Mouse (Mus musculus): ENCODE measurements around the gene Jpt1.
"Not testable (repeated sequence)": the region's sequence is repeated elsewhere in the genome, so short reads cannot be mapped to it uniquely, and the experiment has no call there.

Gene Jpt1

GRCm38 (mm10) chr11:115473626-115474275 is 40.4 kb downstream of the Jpt1 start:
- DNase-seq: peak; percentile 79 to 93

- DNase-seq: no peak
Observed at GRCm38 (mm10) chr11:115472183-115472582, 42.0 kb downstream of the Jpt1 start.

GRCm38 (mm10) chr11:115467217-115467618 is 47.0 kb downstream of the Jpt1 start:
- no peak for DNase-seq

- DNase-seq: no peak
Observed at GRCm38 (mm10) chr11:115464851-115465250, 49.3 kb downstream of the Jpt1 start.

GRCm38 (mm10) chr11:115463397-115463796 is 50.8 kb downstream of the Jpt1 start:
- no peak for DNase-seq

GRCm38 (mm10) chr11:115462243-115462891 is 51.8 kb downstream of the Jpt1 start, which contains the start of gene Slc16a5:
Slc16a5 (plus strand) TSS chr11:115462474.
- no peak for DNase-seq

- DNase-seq: no peak
Observed at GRCm38 (mm10) chr11:115461846-115462242, 52.3 kb downstream of the Jpt1 start.

GRCm38 (mm10) chr11:115460976-115461375 is 53.2 kb downstream of the Jpt1 start:
- DNase-seq: no peak

GRCm38 (mm10) chr11:115457405-115457804 is 56.8 kb downstream of the Jpt1 start:
- DNase-seq: no peak

GRCm38 (mm10) chr11:115456182-115456581 is 58.0 kb downstream of the Jpt1 start:
- DNase-seq: no peak

- no peak for DNase-seq
Observed at GRCm38 (mm10) chr11:115455619-115456018, 58.6 kb downstream of the Jpt1 start.

- not testable (repeated sequence) for DNase-seq
Observed at GRCm38 (mm10) chr11:115454822-115455221, 59.4 kb downstream of the Jpt1 start.

GRCm38 (mm10) chr11:115453306-115453705 is 60.9 kb downstream of the Jpt1 start:
- no peak for DNase-seq

GRCm38 (mm10) chr11:115452281-115452860 is 61.8 kb downstream of the Jpt1 start:
- DNase-seq: no peak

- no peak for DNase-seq
Observed at GRCm38 (mm10) chr11:115451781-115452241, 62.4 kb downstream of the Jpt1 start.

GRCm38 (mm10) chr11:115450176-115450575 is 64.0 kb downstream of the Jpt1 start:
- no peak for DNase-seq

- no peak for DNase-seq
Observed at GRCm38 (mm10) chr11:115448998-115449397, 65.2 kb downstream of the Jpt1 start.

- no peak for DNase-seq
Observed at GRCm38 (mm10) chr11:115448075-115448474, 66.1 kb downstream of the Jpt1 start.
